Mouse (Mus musculus): ENCODE measurements around the gene Agap1. TPM values are rescaled to one million over a fixed set of nuclear protein-coding genes. Genes with fewer than 3 reads are reported as not detected.

The Agap1 gene
- polyA plus RNA-seq, 1 experiment from 2014 or later, result 10.7 TPM

- H3K9me3 ChIP-seq, result no peaks in the 10 kb centered on the region
- no peaks in the 10 kb centered on the region for H3K27me3 ChIP-seq
- peaks cover 6% of the 10 kb centered on the region; the same call in 1 of the 2 replicates for H3K36me3 ChIP-seq
- peaks cover 10% of the 10 kb centered on the region; the same call in 1 of the 2 replicates for H3K4me1 ChIP-seq
- whole genome bisulfite sequencing, result 75% methylated on average over 1 of the region's 1 CpGs
- no peak overlapping the region for H3K4me2 ChIP-seq
- no peak for ATAC-seq (ENCODE audit: insufficient number of reproducible peaks, low FRiP score, low TSS enrichment, low read depth)
- no peak overlapping the region for H3K9ac ChIP-seq
- no peak overlapping the region for H3K27ac ChIP-seq
- H3K4me3 ChIP-seq, result no peak overlapping the region
Measured at GRCm38 (mm10) chr1:89770298-89770697, 315.7 kb downstream of the Agap1 start.

- H3K4me2 ChIP-seq, result no peak overlapping the region
- H3K27ac ChIP-seq, result no peak overlapping the region
- no peaks in the 10 kb centered on the region for H3K27me3 ChIP-seq
- peaks cover 8% of the 10 kb centered on the region; the same call in 1 of the 2 replicates for H3K4me1 ChIP-seq
- H3K36me3 ChIP-seq, result peaks cover 5% of the 10 kb centered on the region; the same call in 1 of the 2 replicates
- no peak overlapping the region for H3K4me3 ChIP-seq
- WGBS, result 21% methylated on average over 4 of the region's 4 CpGs
- no peaks in the 10 kb centered on the region for H3K9me3 ChIP-seq
- H3K9ac ChIP-seq, result no peak overlapping the region
- no peak for ATAC-seq (ENCODE audit: insufficient number of reproducible peaks, low FRiP score, low TSS enrichment, low read depth)
Measured at GRCm38 (mm10) chr1:89775750-89776149, 321.1 kb downstream of the Agap1 start.

GRCm38 (mm10) chr1:89780675-89781074, 326.1 kb downstream of the Agap1 start:
- no peak for ATAC-seq (ENCODE audit: insufficient number of reproducible peaks, low FRiP score, low TSS enrichment, low read depth)
- Histone ChIP-seq H3K4me1 (peaks cover 8% of the 10 kb centered on the region; the same call in 1 of the 2 replicates), H3K4me3 (no peak overlapping the region), H3K27me3 (no peaks in the 10 kb centered on the region), H3K36me3 (peaks cover 5% of the 10 kb centered on the region; the same call in 1 of the 2 replicates), H3K9ac (no peak overlapping the region), H3K4me2 (no peak overlapping the region), H3K27ac (no peak overlapping the region), H3K9me3 (no peaks in the 10 kb centered on the region)
- 84% methylated on average over 2 of the region's 2 CpGs for WGBS

- no peaks in the 10 kb centered on the region for H3K9me3 ChIP-seq
- no peaks in the 10 kb centered on the region for H3K27me3 ChIP-seq
- no peaks in the 10 kb centered on the region for H3K4me1 ChIP-seq
- WGBS, result 44% methylated on average over 8 of the region's 8 CpGs
- H3K36me3 ChIP-seq, result peaks cover 5% of the 10 kb centered on the region; the same call in 1 of the 2 replicates
- H3K4me2 ChIP-seq, result no peak overlapping the region
- no peak overlapping the region for H3K4me3 ChIP-seq
- no peak for ATAC-seq (ENCODE audit: insufficient number of reproducible peaks, low FRiP score, low TSS enrichment, low read depth)
- no peak overlapping the region for H3K27ac ChIP-seq
- no peak overlapping the region for H3K9ac ChIP-seq
Measured at GRCm38 (mm10) chr1:89781861-89782260, 327.3 kb downstream of the Agap1 start.

GRCm38 (mm10) chr1:89786793-89787192, 332.2 kb downstream of the Agap1 start:
- 84% methylated on average over 6 of the region's 6 CpGs for WGBS
- Histone ChIP-seq H3K4me1 (no peaks in the 10 kb centered on the region), H3K36me3 (peaks cover 11% of the 10 kb centered on the region), H3K4me3 (no peak overlapping the region), H3K9me3 (no peaks in the 10 kb centered on the region), H3K4me2 (no peak overlapping the region), H3K27me3 (no peaks in the 10 kb centered on the region), H3K27ac (no peak overlapping the region), H3K9ac (no peak overlapping the region)
- no peak for ATAC-seq (ENCODE audit: insufficient number of reproducible peaks, low FRiP score, low TSS enrichment, low read depth)

- Histone ChIP-seq H3K9ac (no peak overlapping the region), H3K4me1 (peaks cover 17% of the 10 kb centered on the region; the same call in 1 of the 2 replicates), H3K9me3 (no peaks in the 10 kb centered on the region), H3K4me3 (no peak overlapping the region), H3K27me3 (no peaks in the 10 kb centered on the region), H3K27ac (no peak overlapping the region), H3K4me2 (no peak overlapping the region), H3K36me3 (peaks cover 10% of the 10 kb centered on the region; the same call in 1 of the 2 replicates)
- 66% methylated on average over 14 of the region's 14 CpGs for WGBS
- ATAC-seq (ENCODE audit: insufficient number of reproducible peaks, low FRiP score, low TSS enrichment, low read depth), result no peak
Measured at GRCm38 (mm10) chr1:89798724-89799123, 344.1 kb downstream of the Agap1 start.

GRCm38 (mm10) chr1:89801506-89801905, 346.9 kb downstream of the Agap1 start:
- 81% methylated on average over 5 of the region's 5 CpGs for WGBS

GRCm38 (mm10) chr1:89804981-89805380, 350.4 kb downstream of the Agap1 start:
- no peak overlapping the region for H3K4me2 ChIP-seq
- 80% methylated on average over 7 of the region's 7 CpGs for WGBS
- peaks cover 8% of the 10 kb centered on the region; the same call in 1 of the 2 replicates for H3K4me1 ChIP-seq
- H3K9ac ChIP-seq, result no peak overlapping the region
- H3K4me3 ChIP-seq, result no peak overlapping the region
- H3K9me3 ChIP-seq, result no peaks in the 10 kb centered on the region
- no peak for ATAC-seq (ENCODE audit: insufficient number of reproducible peaks, low FRiP score, low TSS enrichment, low read depth)
- H3K27ac ChIP-seq, result no peak overlapping the region
- H3K27me3 ChIP-seq, result no peaks in the 10 kb centered on the region
- H3K36me3 ChIP-seq, result peaks cover 15% of the 10 kb centered on the region; the same call in 1 of the 2 replicates

More at GRCm38 (mm10) chr1:89801506-89801905, 346.9 kb downstream of the Agap1 start:
- no peak overlapping the region for H3K9ac ChIP-seq
- no peak overlapping the region for H3K4me2 ChIP-seq
- no peaks in the 10 kb centered on the region for H3K9me3 ChIP-seq
- no peaks in the 10 kb centered on the region for H3K27me3 ChIP-seq
- no peak for ATAC-seq (ENCODE audit: insufficient number of reproducible peaks, low FRiP score, low TSS enrichment, low read depth)
- no peak overlapping the region for H3K27ac ChIP-seq
- peaks cover 17% of the 10 kb centered on the region; the same call in 1 of the 2 replicates for H3K4me1 ChIP-seq
- H3K4me3 ChIP-seq, result no peak overlapping the region
- H3K36me3 ChIP-seq, result peaks cover 8% of the 10 kb centered on the region; the same call in 1 of the 2 replicates

GRCm38 (mm10) chr1:89812816-89813215, 358.2 kb downstream of the Agap1 start:
- Histone ChIP-seq H3K4me3 (no peak overlapping the region), H3K27me3 (no peaks in the 10 kb centered on the region), H3K9me3 (no peaks in the 10 kb centered on the region), H3K4me2 (no peak overlapping the region), H3K4me1 (peaks cover 6% of the 10 kb centered on the region; the same call in 1 of the 2 replicates), H3K27ac (no peak overlapping the region), H3K9ac (no peak overlapping the region), H3K36me3 (no peaks in the 10 kb centered on the region)
- WGBS, result 87% methylated on average over 8 of the region's 8 CpGs
- ATAC-seq (ENCODE audit: insufficient number of reproducible peaks, low FRiP score, low TSS enrichment, low read depth), result no peak

GRCm38 (mm10) chr1:89816487-89817206, 362.0 kb downstream of the Agap1 start:
- Histone ChIP-seq H3K9ac (no peak overlapping the region), H3K4me1 (peaks cover 8% of the 10 kb centered on the region; the same call in 1 of the 2 replicates), H3K4me3 (no peak overlapping the region), H3K4me2 (no peak overlapping the region), H3K27ac (no peak overlapping the region), H3K27me3 (no peaks in the 10 kb centered on the region), H3K9me3 (no peaks in the 10 kb centered on the region), H3K36me3 (no peaks in the 10 kb centered on the region)
- no peak for ATAC-seq (ENCODE audit: insufficient number of reproducible peaks, low FRiP score, low TSS enrichment, low read depth)
- WGBS, result 18% methylated on average over 14 of the region's 14 CpGs

- no peak overlapping the region for H3K4me3 ChIP-seq
- H3K36me3 ChIP-seq, result no peaks in the 10 kb centered on the region
- no peaks in the 10 kb centered on the region for H3K9me3 ChIP-seq
- 75% methylated on average over 4 of the region's 4 CpGs for WGBS
- no peak for ATAC-seq (ENCODE audit: insufficient number of reproducible peaks, low FRiP score, low TSS enrichment, low read depth)
- no peaks in the 10 kb centered on the region for H3K27me3 ChIP-seq
- no peak overlapping the region for H3K4me2 ChIP-seq
- no peak overlapping the region for H3K27ac ChIP-seq
- H3K4me1 ChIP-seq, result peaks cover 4% of the 10 kb centered on the region; the same call in 1 of the 2 replicates
- H3K9ac ChIP-seq, result no peak overlapping the region
Measured at GRCm38 (mm10) chr1:89821822-89822221, 367.2 kb downstream of the Agap1 start.

- H3K9ac ChIP-seq, result no peak overlapping the region
- no peak overlapping the region for H3K4me3 ChIP-seq
- H3K36me3 ChIP-seq, result no peaks in the 10 kb centered on the region
- 0 out of 2 replicates have a peak, but pooled peaks cover 3% of the 10 kb centered on the region for H3K4me1 ChIP-seq
- no peak for ATAC-seq (ENCODE audit: insufficient number of reproducible peaks, low FRiP score, low TSS enrichment, low read depth)
- 64% methylated on average over 3 of the region's 3 CpGs for WGBS
- no peaks in the 10 kb centered on the region for H3K27me3 ChIP-seq
- no peaks in the 10 kb centered on the region for H3K9me3 ChIP-seq
- H3K4me2 ChIP-seq, result no peak overlapping the region
- no peak overlapping the region for H3K27ac ChIP-seq
Measured at GRCm38 (mm10) chr1:89822431-89822830, 367.8 kb downstream of the Agap1 start.

All from limb, embryonic 15.5 days (tissue).